Mouse (Mus musculus): ENCODE measurements around the gene Trim56. TPM values are rescaled to one million over a fixed set of nuclear protein-coding genes. Genes with fewer than 3 reads are reported as not detected.

The Trim56 gene
- 6.6 TPM for polyA plus RNA-seq (2017; shearing (Covaris generic))

DNA sequence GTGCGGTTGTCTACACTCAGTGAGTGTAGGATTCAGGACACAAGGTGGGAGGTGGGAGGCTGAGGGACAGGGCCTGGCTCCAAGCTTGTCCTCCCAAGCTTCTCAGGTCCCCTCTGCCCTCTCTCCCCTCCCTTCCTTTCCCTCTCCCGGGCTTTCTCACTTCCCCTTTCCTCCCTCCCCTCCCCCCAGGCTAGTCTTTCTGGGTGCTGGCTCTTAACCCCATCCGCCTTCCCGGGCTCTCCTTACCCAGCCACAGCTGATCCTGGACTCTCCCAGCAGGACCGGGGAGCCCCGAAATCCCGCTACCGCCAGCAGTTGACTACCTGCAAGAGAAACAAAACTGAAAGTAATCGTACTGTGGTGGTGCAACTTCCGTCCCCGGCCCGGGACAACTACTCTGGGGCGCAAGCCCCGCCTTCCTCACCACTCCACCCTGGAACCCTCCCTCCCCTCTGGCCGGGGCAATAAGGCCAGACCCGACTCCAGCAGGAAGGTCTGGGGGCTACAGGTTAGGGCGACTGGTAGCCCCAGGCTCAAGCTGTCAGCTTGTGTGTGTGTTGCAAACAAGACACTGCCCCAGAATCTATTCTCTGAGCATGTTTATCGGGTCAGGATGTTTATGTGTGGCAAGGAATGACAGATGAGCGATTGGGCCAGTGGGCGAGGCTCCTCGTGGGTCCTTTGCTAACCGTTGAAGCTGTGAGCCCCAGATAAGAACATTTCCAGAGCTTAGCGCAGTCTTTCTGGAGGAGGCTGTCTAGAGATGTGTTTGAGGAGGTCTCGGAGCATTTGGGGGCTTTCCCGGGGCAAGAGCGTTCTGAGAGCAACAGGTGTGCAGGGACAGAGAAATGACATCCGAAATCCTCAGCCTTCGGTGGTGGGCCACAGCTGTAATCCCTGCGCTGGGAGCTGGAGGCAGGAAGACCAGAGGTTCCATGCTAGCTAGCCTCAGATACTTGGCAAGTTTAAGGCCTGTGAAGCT is at the start of gene Trim56:
Trim56 (minus strand) TSS at position 344 of the 982 bp plus-strand sequence.

DNA sequence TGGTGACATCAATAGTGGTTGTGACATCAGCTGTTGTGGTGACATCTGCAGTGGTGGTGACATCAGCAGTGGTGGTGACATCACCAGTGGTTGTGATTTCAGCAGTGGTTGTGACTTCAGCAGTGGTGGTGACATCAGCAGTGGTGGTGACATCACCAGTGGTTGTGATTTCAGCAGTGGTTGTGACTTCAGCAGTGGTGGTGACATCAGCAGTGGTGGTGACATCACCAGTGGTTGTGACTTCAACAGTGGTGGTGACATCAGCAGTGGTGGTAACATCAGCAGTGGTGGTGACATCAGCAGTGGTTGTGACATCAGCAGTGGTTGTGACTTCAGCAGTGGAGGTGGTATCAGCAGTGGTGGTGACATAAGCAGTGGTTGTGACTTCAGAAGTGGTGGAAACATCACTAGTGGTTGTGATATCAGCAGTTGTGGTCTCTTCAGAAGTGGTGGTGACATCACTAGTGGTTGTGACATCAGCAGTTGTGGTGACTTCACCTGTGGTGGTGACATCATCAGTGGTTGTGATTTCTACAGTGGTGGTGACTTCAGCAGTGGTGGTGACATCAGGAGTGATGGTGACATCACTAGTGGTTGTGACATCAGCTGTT is 33.4 kb upstream of the Trim56 start, which contains the start of gene Muc3:
Muc3 (minus strand) TSS at position 51 of the 611 bp plus-strand sequence.

GRCm38 (mm10) chr5:137072079-137072960 is 43.7 kb downstream of the Trim56 start, which contains the start of gene Serpine1:
TSS of gene Serpine1 (minus strand) at chr5:137072268.

Other genes with a start within 250 kb of the Trim56 start
- 1.1 TPM for gene Col26a1, start 233.0 kb downstream of the Trim56 start, polyA plus RNA-seq (2017; shearing (Covaris generic))
- 5.8 TPM for gene Ift22, start 208.1 kb downstream of the Trim56 start, polyA plus RNA-seq (2017; shearing (Covaris generic))
- 156 TPM for gene Fis1, start 162.9 kb downstream of the Trim56 start, polyA plus RNA-seq (2017; shearing (Covaris generic))
- gene Cldn15, start 149.6 kb downstream of the Trim56 start, polyA plus RNA-seq (2017; shearing (Covaris generic)): 0.40 TPM
- gene Plod3, start 129.2 kb downstream of the Trim56 start, polyA plus RNA-seq (2017; shearing (Covaris generic)): 6.2 TPM
- 29.4 TPM for gene Znhit1, start 128.2 kb downstream of the Trim56 start, polyA plus RNA-seq (2017; shearing (Covaris generic))
- gene Vgf, start 89.8 kb downstream of the Trim56 start, polyA plus RNA-seq (2017; shearing (Covaris generic)): not detected
- 44.9 TPM for gene Ap1s1, start 70.1 kb downstream of the Trim56 start, polyA plus RNA-seq (2017; shearing (Covaris generic))
- not detected for gene Serpine1, start 43.9 kb downstream of the Trim56 start, polyA plus RNA-seq (2017; shearing (Covaris generic))
- not detected for gene Muc3, start 33.1 kb upstream of the Trim56 start, polyA plus RNA-seq (2017; shearing (Covaris generic))
- not detected for gene Muc3a, start 96.2 kb upstream of the Trim56 start, polyA plus RNA-seq (2017; shearing (Covaris generic))
- gene Ache, start 171.3 kb upstream of the Trim56 start, polyA plus RNA-seq (2017; shearing (Covaris generic)): not detected
- gene Ufsp1, start 178.4 kb upstream of the Trim56 start, polyA plus RNA-seq (2017; shearing (Covaris generic)): not detected
- gene Srrt, start 191.5 kb upstream of the Trim56 start, polyA plus RNA-seq (2017; shearing (Covaris generic)): 81.7 TPM
- gene Trip6, start 198.2 kb upstream of the Trim56 start, polyA plus RNA-seq (2017; shearing (Covaris generic)): 2.7 TPM
- 9.4 TPM for gene Slc12a9, start 217.4 kb upstream of the Trim56 start, polyA plus RNA-seq (2017; shearing (Covaris generic))
- not detected for gene Ephb4, start 233.9 kb upstream of the Trim56 start, polyA plus RNA-seq (2017; shearing (Covaris generic))